Mouse (Mus musculus) liver, postnatal 0 days (tissue): Measurements from ENCODE around the gene Cacng4. TPM values are rescaled to one million over a fixed set of nuclear protein-coding genes. Genes with fewer than 3 reads are reported as not detected.

ENCODE experiments used
- ATAC-seq: fragments of 200-750 bp; cut with Nextera tagmentation; 2 replicates; pipeline ENCODE4 v1.8.0; 2017; ENCODE audit warnings: mild to moderate bottlenecking, moderate library complexity
- DNase-seq: peaks from one replicate; pipeline ENCODE4 v3.0.0-alpha.2; 2016
- H3K27ac ChIP-seq: fragments of 300-500 bp; sonication (generic); 2 replicates; pipeline ENCODE4 v1.5.1; 2014; ENCODE audit warnings: antibody characterized with exemption, moderate library complexity, mild to moderate bottlenecking, low read depth
- H3K27me3 ChIP-seq: fragments of 300-500 bp; sonication (generic); 2 replicates; pipeline ENCODE4 v1.6.1; 2014; ENCODE audit warnings: low read length, control low read depth, mixed read lengths; ENCODE audit not compliant: insufficient read depth
- H3K36me3 ChIP-seq: fragments of 300-500 bp; sonication (generic); replicated peaks from 2 replicates; pipeline ENCODE4 v1.6.1; 2014; ENCODE audit warnings: mild to moderate bottlenecking, control low read depth, low read length, moderate library complexity, mixed read lengths; ENCODE audit not compliant: insufficient read depth
- H3K4me1 ChIP-seq: fragments of 300-500 bp; sonication (generic); 2 replicates; pipeline ENCODE4 v1.6.1; 2014; ENCODE audit warnings: antibody characterized with exemption, mild to moderate bottlenecking, control low read depth; ENCODE audit not compliant: insufficient read depth
- H3K4me2 ChIP-seq: fragments of 300-500 bp; sonication (generic); 2 replicates; pipeline ENCODE4 v1.6.1; 2014; ENCODE audit warnings: low read depth, mild to moderate bottlenecking, low read length, moderate library complexity, mixed read lengths
- H3K4me3 ChIP-seq: fragments of 300-500 bp; sonication (generic); 2 replicates; pipeline ENCODE4 v1.5.1; 2014; ENCODE audit warnings: low read depth, low read length
- H3K9ac ChIP-seq: fragments of 300-500 bp; sonication (generic); replicated peaks from 2 replicates; pipeline ENCODE4 v1.6.1; 2014; ENCODE audit warnings: mild to moderate bottlenecking, moderate library complexity
- H3K9me3 ChIP-seq: fragments of 300-500 bp; sonication (generic); 2 replicates; pipeline ENCODE4 v1.6.1; 2016; ENCODE audit warnings: mild to moderate bottlenecking, control low read depth, low read length, mixed read lengths
- CTCF ChIP-seq: sonication (generic); IDR thresholded peaks from 2 replicates; pipeline ENCODE4 v1.5.1; 2016; ENCODE audit warnings: antibody characterized with exemption, low read depth
- EP300 ChIP-seq: IDR thresholded peaks from 2 replicates; pipeline ENCODE4 v1.6.1; 2016; ENCODE audit warnings: antibody characterized with exemption, low read depth, mild to moderate bottlenecking
- WGBS: fragments of 180-500 bp; shearing (Covaris S2); extraction: QIAGEN DNeasy Blood & Tissue Kit; methylation state at CpG from one replicate; pipeline ENCODE4 v1.1.7; 2014; ENCODE audit not compliant: insufficient replicate concordance; 5-methylcytosine and 5-hydroxymethylcytosine counted together
- polyA plus RNA-seq: library from polyadenylated mRNA; unstranded; fragments of >200 nt; fragmentation: Nextera tagmentation; extraction: Ambion mirVana; gene quantifications from 2 replicates; pipeline ENCODE4 v1.2.1, GENCODE M21; 2015

Gene Cacng4
- polyA plus RNA-seq, 1 experiment from 2014 or later, result not detected

GRCm38 (mm10) chr11:107728073-107728863 lies 66.1 kb downstream of the Cacng4 start:
- Histone ChIP-seq H3K4me1 (no peaks in the 10 kb centered on the region), H3K36me3 (no peaks in the 10 kb centered on the region), H3K4me2 (no peak overlapping the region), H3K27ac (no peak overlapping the region), H3K9ac (no peak overlapping the region), H3K9me3 (no peaks in the 10 kb centered on the region), H3K4me3 (no peak overlapping the region), H3K27me3 (no peaks in the 10 kb centered on the region)
- 69% methylated on average over 13 of the region's 13 CpGs for WGBS
- no peak for DNase-seq
- ATAC-seq, result no peak
- TF ChIP-seq EP300, result no peak
- no peak for TF ChIP-seq CTCF

GRCm38 (mm10) chr11:107724603-107725002 lies 69.8 kb downstream of the Cacng4 start:
- H3K4me1 ChIP-seq, result no peaks in the 10 kb centered on the region
- TF ChIP-seq CTCF (no peak), EP300 (no peak)
- H3K4me3 ChIP-seq, result no peak overlapping the region
- no peak overlapping the region for H3K4me2 ChIP-seq
- no peaks in the 10 kb centered on the region for H3K36me3 ChIP-seq
- no peaks in the 10 kb centered on the region for H3K9me3 ChIP-seq
- no peak overlapping the region for H3K27ac ChIP-seq
- DNase-seq (no peak), ATAC-seq (no peak)
- H3K9ac ChIP-seq, result no peak overlapping the region
- WGBS, result 55% methylated on average over 8 of the region's 8 CpGs
- H3K27me3 ChIP-seq, result no peaks in the 10 kb centered on the region

GRCm38 (mm10) chr11:107721057-107721456 lies 73.3 kb downstream of the Cacng4 start:
- H3K4me2 ChIP-seq, result no peak overlapping the region
- H3K36me3 ChIP-seq, result no peaks in the 10 kb centered on the region
- H3K9me3 ChIP-seq, result no peaks in the 10 kb centered on the region
- 68% methylated on average over 7 of the region's 7 CpGs for WGBS
- ATAC-seq (no peak), DNase-seq (no peak)
- no peaks in the 10 kb centered on the region for H3K27me3 ChIP-seq
- no peak overlapping the region for H3K4me3 ChIP-seq
- no peaks in the 10 kb centered on the region for H3K4me1 ChIP-seq
- no peak overlapping the region for H3K27ac ChIP-seq
- no peak overlapping the region for H3K9ac ChIP-seq
- no peak for TF ChIP-seq CTCF
- TF ChIP-seq EP300, result no peak

GRCm38 (mm10) chr11:107720264-107721021 lies 73.9 kb downstream of the Cacng4 start:
- TF ChIP-seq EP300, result no peak
- no peak for TF ChIP-seq CTCF
- ATAC-seq (no peak), DNase-seq (no peak)
- WGBS, result 74% methylated on average over 9 of the region's 9 CpGs
- no peaks in the 10 kb centered on the region for H3K4me1 ChIP-seq
- H3K9me3 ChIP-seq, result no peaks in the 10 kb centered on the region
- H3K4me2 ChIP-seq, result no peak overlapping the region
- H3K4me3 ChIP-seq, result no peak overlapping the region
- no peaks in the 10 kb centered on the region for H3K27me3 ChIP-seq
- H3K9ac ChIP-seq, result no peak overlapping the region
- H3K36me3 ChIP-seq, result no peaks in the 10 kb centered on the region
- no peak overlapping the region for H3K27ac ChIP-seq

GRCm38 (mm10) chr11:107716332-107716938 lies 77.9 kb downstream of the Cacng4 start, which contains the start of gene Cacng1:
Gene Cacng1 (minus strand): TSS chr11:107716522.
- no peak within 1 kb of the TSS for H3K4me2 ChIP-seq
- ATAC-seq (no peak), DNase-seq (no peak)
- WGBS, result 78% methylated on average over 16 of the region's 16 CpGs
- H3K9me3 ChIP-seq, result no peaks in the 10 kb centered on the region
- no peaks in the 10 kb centered on the region for H3K36me3 ChIP-seq
- no peaks in the 10 kb centered on the region for H3K4me1 ChIP-seq
- no peak within 1 kb of the TSS for H3K9ac ChIP-seq
- TF ChIP-seq CTCF, result no peak
- no peak for TF ChIP-seq EP300
- no peak within 1 kb of the TSS for H3K4me3 ChIP-seq
- no peaks in the 10 kb centered on the region for H3K27me3 ChIP-seq
- no peak within 1 kb of the TSS for H3K27ac ChIP-seq

GRCm38 (mm10) chr11:107714368-107714767 lies 80.0 kb downstream of the Cacng4 start:
- Histone ChIP-seq H3K4me2 (no peak overlapping the region), H3K4me3 (no peak overlapping the region), H3K36me3 (no peaks in the 10 kb centered on the region), H3K4me1 (no peaks in the 10 kb centered on the region), H3K9ac (no peak overlapping the region), H3K9me3 (no peaks in the 10 kb centered on the region), H3K27me3 (no peaks in the 10 kb centered on the region), H3K27ac (no peak overlapping the region)
- WGBS, result 81% methylated on average over 7 of the region's 7 CpGs
- DNase-seq (no peak), ATAC-seq (no peak)
- TF ChIP-seq EP300 (no peak), CTCF (no peak)
